Mouse (Mus musculus): ENCODE results near the gene Ntn1.

Ntn1 gene

DNA sequence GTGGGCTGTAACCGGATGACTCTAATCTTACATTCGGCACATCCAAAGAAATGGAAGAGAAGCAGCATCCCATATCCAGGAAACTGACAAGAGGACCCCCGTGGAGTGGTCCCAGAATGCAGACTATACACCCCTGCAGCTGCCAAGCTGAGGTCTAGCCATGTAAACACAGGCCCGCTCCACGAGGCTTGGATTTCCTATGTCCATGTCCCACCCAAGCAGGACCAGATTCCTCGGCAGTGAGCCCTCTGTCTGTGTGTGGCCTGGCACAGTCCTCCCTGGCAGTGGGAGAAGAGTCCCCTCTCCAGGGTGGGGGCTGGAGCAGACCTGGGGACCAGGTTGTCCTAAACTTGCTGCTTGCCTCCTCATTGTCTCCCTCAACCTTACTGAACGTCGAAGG lies 213.4 kb downstream of the Ntn1 start:
- no peak for DNase-seq (ENCODE audit: low spot score)

DNA sequence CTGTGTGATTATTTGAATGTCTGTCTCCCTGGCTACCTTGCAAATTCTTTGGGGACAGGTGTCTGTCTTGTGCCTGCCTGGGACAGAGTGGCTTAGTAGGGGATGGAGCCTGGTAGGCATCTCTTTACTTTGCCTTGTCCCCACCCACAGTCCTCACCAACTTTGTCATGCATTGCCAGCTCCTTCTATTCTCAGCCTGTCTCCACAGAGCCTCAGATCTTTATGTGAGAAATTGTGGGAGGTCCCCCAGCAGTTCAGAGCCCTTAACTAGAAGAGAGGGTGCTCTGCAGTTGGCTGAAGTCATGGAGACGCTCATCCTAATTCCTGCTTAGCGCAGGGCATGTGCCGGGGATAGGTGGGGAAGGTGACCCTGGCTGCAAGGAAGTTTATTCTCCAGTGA lies 215.0 kb downstream of the Ntn1 start:
- no peak for DNase-seq (ENCODE audit: low spot score)

DNA sequence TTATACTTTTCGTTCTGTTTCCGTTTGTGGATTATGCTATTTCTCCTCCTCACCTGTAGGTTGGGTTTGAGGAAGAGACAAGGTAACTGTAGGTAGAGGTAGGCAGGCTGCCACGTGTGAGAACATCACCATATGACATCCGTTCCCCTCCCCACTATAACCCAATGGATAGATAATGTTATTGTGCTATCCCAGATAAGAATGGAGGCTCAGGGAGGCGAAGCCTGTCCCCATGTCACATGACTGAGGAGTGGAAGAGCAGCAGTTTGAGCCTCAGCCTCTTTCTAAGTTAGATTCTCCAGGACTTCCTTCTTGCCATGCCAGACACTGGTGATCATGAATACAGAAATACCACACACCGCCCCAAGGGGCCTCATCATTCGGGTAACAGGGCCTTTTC lies 223.2 kb downstream of the Ntn1 start:
- no peak for DNase-seq (ENCODE audit: low spot score)

DNA sequence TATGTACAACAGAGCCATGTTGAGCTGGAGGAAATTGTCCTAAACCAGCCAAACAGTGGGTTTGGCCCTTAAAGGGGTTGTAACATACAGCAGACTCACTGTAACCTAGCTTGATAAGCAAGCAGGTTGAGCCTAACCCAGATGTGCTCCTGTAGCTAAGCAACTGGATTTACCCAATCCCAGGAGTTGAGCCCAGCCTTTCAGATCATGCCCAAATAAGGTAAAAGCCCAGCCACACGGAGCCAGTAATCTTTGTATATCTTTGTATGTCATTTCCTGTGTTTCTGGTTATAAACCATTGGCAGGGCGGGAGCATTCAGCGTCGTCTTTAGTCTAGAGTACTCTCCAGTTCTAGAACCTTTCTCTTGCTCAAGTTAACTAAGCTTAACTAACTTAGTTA lies 224.1 kb downstream of the Ntn1 start:
- DNase-seq (ENCODE audit: low spot score), result no peak

- DNase-seq (ENCODE audit: low spot score), result no peak
Measured at GRCm38 (mm10) chr11:68172648-68173045, 228.0 kb downstream of the Ntn1 start.

GRCm38 (mm10) chr11:68171973-68172647 lies 228.5 kb downstream of the Ntn1 start:
- DNase-seq (ENCODE audit: low spot score), result no peak

- no peak for DNase-seq (ENCODE audit: low spot score)
Measured at GRCm38 (mm10) chr11:68168427-68168826, 232.2 kb downstream of the Ntn1 start.

- DNase-seq (ENCODE audit: low spot score), result no peak
Measured at GRCm38 (mm10) chr11:68164408-68164807, 236.2 kb downstream of the Ntn1 start.

DNA sequence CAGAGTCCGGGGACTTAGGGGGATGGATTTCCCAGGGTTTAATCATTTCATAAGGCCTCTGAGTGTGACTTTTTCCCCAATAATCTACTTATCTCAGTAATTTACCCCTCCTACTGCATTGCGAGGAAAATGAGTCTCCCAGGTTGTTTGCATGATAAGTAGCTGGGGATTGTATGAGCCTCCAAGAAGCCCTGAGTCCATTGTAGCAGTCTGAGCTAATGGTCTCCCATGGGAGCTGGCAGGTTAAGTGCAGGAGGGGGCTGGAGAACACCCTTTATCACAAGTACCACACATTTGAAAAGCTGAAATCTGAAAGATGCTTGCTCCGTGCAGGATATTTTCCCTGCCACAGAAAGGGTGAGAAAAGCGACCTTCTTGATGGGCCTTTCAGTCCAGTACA lies 240.8 kb downstream of the Ntn1 start:
- DNase-seq (ENCODE audit: low spot score), result no peak

All from urinary bladder, postnatal 25 days (tissue).